Mouse (Mus musculus) liver, adult 2 months (tissue): Measurements from ENCODE around the gene 1110008L16Rik. TPM values are rescaled to one million over a fixed set of nuclear protein-coding genes. Genes with fewer than 3 reads are reported as not detected.

Source experiments
- DNase-seq: peaks from one replicate; pipeline ENCODE4 v3.0.0-alpha.2; 2011; ENCODE audit warnings: low read depth, low spot score; ENCODE audit errors: extremely low read depth
- H3K27ac ChIP-seq: fragments of 200-500 bp; replicated peaks from 2 replicates; pipeline ENCODE4 v1.5.1; 2012; ENCODE audit warnings: low read depth, mild to moderate bottlenecking, control low read depth, inconsistent platforms, low read length; ENCODE audit not compliant: insufficient read depth
- H3K27me3 ChIP-seq: fragments of 200-500 bp; 2 replicates; pipeline ENCODE4 v1.6.1; 2012; ENCODE audit warnings: mild to moderate bottlenecking, moderate library complexity, low read length, inconsistent platforms; ENCODE audit not compliant: control insufficient read depth, insufficient read depth
- H3K36me3 ChIP-seq: fragments of 200-500 bp; 2 replicates; pipeline ENCODE4 v1.6.1; 2012; ENCODE audit warnings: low read length, inconsistent platforms; ENCODE audit not compliant: control insufficient read depth, insufficient read depth
- H3K4me1 ChIP-seq: fragments of 200-500 bp; 2 replicates; pipeline ENCODE4 v1.6.1; 2011; ENCODE audit warnings: low read length; ENCODE audit not compliant: control insufficient read depth, insufficient read depth
- H3K4me3 ChIP-seq: fragments of 200-500 bp; 2 replicates; pipeline ENCODE4 v1.5.1; 2011; ENCODE audit warnings: low read depth, mild to moderate bottlenecking, control low read depth, low read length, moderate library complexity; ENCODE audit not compliant: insufficient read depth
- H3K79me2 ChIP-seq: fragments of 200-500 bp; 2 replicates; pipeline ENCODE4 v1.6.1; 2012; ENCODE audit warnings: inconsistent platforms, mild to moderate bottlenecking, low read length, moderate library complexity; ENCODE audit not compliant: control insufficient read depth, insufficient read depth
- H3K9ac ChIP-seq: fragments of 200-500 bp; 2 replicates; pipeline ENCODE4 v1.6.1; 2012; ENCODE audit warnings: low read depth, mild to moderate bottlenecking, control low read depth, inconsistent platforms, low read length
- CTCF ChIP-seq: fragments of 200-500 bp; IDR thresholded peaks from 2 replicates; pipeline ENCODE4 v1.5.1; 2011; ENCODE audit warnings: low read depth, low read length, control low read depth
- POLR2A ChIP-seq: fragments of 200-500 bp; IDR thresholded peaks from 2 replicates; pipeline ENCODE4 v1.6.1; 2011; ENCODE audit warnings: low read length, control low read depth; ENCODE audit not compliant: insufficient read depth; ENCODE audit errors: extremely low read depth
- WGBS: fragments of 180-500 bp; shearing (Covaris S2); methylation state at CpG from one replicate; pipeline ENCODE4 v1.1.7; 2018; 5-methylcytosine and 5-hydroxymethylcytosine counted together
- polyA plus RNA-seq: library from polyadenylated mRNA; depleted of rRNA; stranded (reverse); fragments of >200 nt; gene quantifications from 2 replicates; pipeline ENCODE4 v1.2.3, GENCODE M21; 2012
- total RNA-seq: library from RNA; depleted of rRNA; stranded (reverse); fragments of >200 nt; gene quantifications from 2 replicates; pipeline ENCODE4 v1.2.3, GENCODE M21; 2014

The 1110008L16Rik gene
- total and polyA plus RNA-seq, 2 experiments, result 4.6 to 10.7 TPM

- WGBS, result 83% methylated on average over 3 of the region's 3 CpGs
- Histone ChIP-seq H3K36me3 (0 out of 2 replicates have a peak, but pooled peaks cover 2% of the 10 kb centered on the region), H3K9ac (no peak overlapping the region), H3K4me3 (no peak overlapping the region), H3K4me1 (no peaks in the 10 kb centered on the region), H3K27ac (no peak overlapping the region), H3K27me3 (no peaks in the 10 kb centered on the region), H3K79me2 (no peaks in the 10 kb centered on the region)
- no peak for DNase-seq
- no peak for TF ChIP-seq CTCF
- TF ChIP-seq POLR2A, result no peak
These were observed 85.4 kb downstream of the 1110008L16Rik start for GRCm38 (mm10) chr12:55384826-55385225.

- WGBS, result 72% methylated on average over 6 of the region's 6 CpGs
- DNase-seq, result no peak
- no peaks in the 10 kb centered on the region for H3K27me3 ChIP-seq
- no peak overlapping the region for H3K4me3 ChIP-seq
- no peak overlapping the region for H3K27ac ChIP-seq
- TF ChIP-seq POLR2A, result no peak
- no peak for TF ChIP-seq CTCF
- H3K79me2 ChIP-seq, result no peaks in the 10 kb centered on the region
- no peak overlapping the region for H3K9ac ChIP-seq
- no peaks in the 10 kb centered on the region for H3K4me1 ChIP-seq
- H3K36me3 ChIP-seq, result 0 out of 2 replicates have a peak, but pooled peaks cover 2% of the 10 kb centered on the region
These were observed 86.6 kb downstream of the 1110008L16Rik start for GRCm38 (mm10) chr12:55385931-55386330.

- Histone ChIP-seq H3K4me1 (no peaks in the 10 kb centered on the region), H3K4me3 (no peak overlapping the region), H3K36me3 (0 out of 2 replicates have a peak, but pooled peaks cover 2% of the 10 kb centered on the region), H3K27ac (no peak overlapping the region), H3K9ac (no peak overlapping the region), H3K79me2 (no peaks in the 10 kb centered on the region), H3K27me3 (no peaks in the 10 kb centered on the region)
- WGBS, result 93% methylated on average over 9 of the region's 9 CpGs
- DNase-seq, result no peak
- TF ChIP-seq POLR2A, result no peak
These were observed 87.1 kb downstream of the 1110008L16Rik start for GRCm38 (mm10) chr12:55386456-55386855.

GRCm38 (mm10) chr12:55387083-55387787, 87.9 kb downstream of the 1110008L16Rik start:
- no peaks in the 10 kb centered on the region for H3K27me3 ChIP-seq
- H3K9ac ChIP-seq, result no peak overlapping the region
- no peaks in the 10 kb centered on the region for H3K36me3 ChIP-seq
- 85% methylated on average over 7 of the region's 7 CpGs for whole genome bisulfite sequencing
- no peak overlapping the region for H3K4me3 ChIP-seq
- no peak overlapping the region for H3K27ac ChIP-seq
- no peaks in the 10 kb centered on the region for H3K79me2 ChIP-seq
- no peak for DNase-seq
- TF ChIP-seq CTCF (no peak), POLR2A (no peak)
- no peaks in the 10 kb centered on the region for H3K4me1 ChIP-seq

- H3K79me2 ChIP-seq, result no peaks in the 10 kb centered on the region
- no peak overlapping the region for H3K4me3 ChIP-seq
- no peak overlapping the region for H3K9ac ChIP-seq
- no peaks in the 10 kb centered on the region for H3K4me1 ChIP-seq
- 85% methylated on average over 11 of the region's 11 CpGs for WGBS
- no peaks in the 10 kb centered on the region for H3K27me3 ChIP-seq
- H3K27ac ChIP-seq, result no peak overlapping the region
- no peaks in the 10 kb centered on the region for H3K36me3 ChIP-seq
- no peak for DNase-seq
- TF ChIP-seq CTCF (no peak), POLR2A (no peak)
These were observed 88.5 kb downstream of the 1110008L16Rik start for GRCm38 (mm10) chr12:55387788-55388465.

- no peak for TF ChIP-seq POLR2A
- TF ChIP-seq CTCF, result peak; percentile 15; the same call in 1 of the 2 replicates
- Histone ChIP-seq H3K27ac (no peak overlapping the region), H3K4me3 (no peak overlapping the region), H3K9ac (no peak overlapping the region), H3K79me2 (no peaks in the 10 kb centered on the region), H3K36me3 (no peaks in the 10 kb centered on the region), H3K27me3 (no peaks in the 10 kb centered on the region), H3K4me1 (no peaks in the 10 kb centered on the region)
- peak; percentile 36 for DNase-seq
- 72% methylated on average over 6 of the region's 6 CpGs for WGBS
These were observed 89.1 kb downstream of the 1110008L16Rik start for GRCm38 (mm10) chr12:55388478-55388877.
